Mouse (Mus musculus) liver, adult 2 months (tissue): ENCODE results near the gene Fam207a.

Source experiments
- CTCF ChIP-seq: fragments of 200-500 bp; IDR thresholded peaks from 2 replicates; pipeline ENCODE4 v1.5.1; 2011; ENCODE audit warnings: low read depth, low read length, control low read depth
- POLR2A ChIP-seq: fragments of 200-500 bp; IDR thresholded peaks from 2 replicates; pipeline ENCODE4 v1.6.1; 2011; ENCODE audit warnings: low read length, control low read depth; ENCODE audit not compliant: insufficient read depth; ENCODE audit errors: extremely low read depth

DNA sequence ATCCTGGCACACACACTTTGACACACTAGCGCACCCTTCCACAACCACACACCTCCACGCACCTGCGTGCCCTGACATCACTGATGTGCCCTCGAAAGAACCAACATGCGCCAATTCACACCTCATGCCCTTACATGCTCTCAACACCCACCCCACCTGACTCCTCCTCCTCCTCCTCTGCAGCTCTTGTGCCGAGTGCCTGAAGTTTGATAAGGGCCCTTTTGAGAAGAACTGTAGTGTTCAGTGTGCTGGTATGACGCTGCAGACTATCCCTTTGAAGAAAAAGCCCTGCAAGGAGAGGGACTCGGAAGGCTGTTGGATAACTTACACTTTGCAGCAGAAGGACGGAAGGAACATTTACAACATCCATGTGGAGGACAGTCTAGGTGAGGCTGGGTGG is 45.2 kb upstream of the Fam207a start:
- TF ChIP-seq POLR2A (no peak), CTCF (no peak)
